Mouse (Mus musculus): ENCODE data around the gene Dusp3. TPM values are rescaled to one million over a fixed set of nuclear protein-coding genes. Genes with fewer than 3 reads are reported as not detected.
A peak's percentile ranks its signal among the peaks of the same experiment; 100 is the strongest.

The Dusp3 gene
- total RNA-seq, 1 experiment = 14.8 TPM

GRCm38 (mm10) chr11:101950021-101950420, 36.8 kb downstream of the Dusp3 start:
- no peaks in the 10 kb centered on the region for H3K36me3 ChIP-seq (ENCODE audit: control insufficient read depth, insufficient read depth, low read length, poor library complexity, severe bottlenecking)
- peaks cover 0 to 7% of the 10 kb centered on the region in 2 experiments; a peak in 1 of 4 replicates for H3K4me1 ChIP-seq (ENCODE audit: control insufficient read depth in 2 of 2, insufficient read depth in 2 of 2, low read length in 2 of 2, poor library complexity in 1 of 2)
- DNase-seq (ENCODE audit: low read depth, low spot score) = no peak
- no peaks in the 10 kb centered on the region for H3K9me3 ChIP-seq (ENCODE audit: control insufficient read depth, insufficient read depth, low read depth, low read length)
- no peak overlapping the region for H3K9ac ChIP-seq (ENCODE audit: insufficient read depth, low read depth, low read length, poor library complexity, severe bottlenecking)
- H3K27ac ChIP-seq (ENCODE audit: insufficient read depth, low read depth, low read length, poor library complexity, severe bottlenecking) = no peak overlapping the region
- in situ Hi-C loops (cut with MboI; ENCODE audit: low sequenced_read_pairs in 2 of 2, unreplicated experiment in 2 of 2) = no loop called here
- no peak overlapping the region for H3K4me3 ChIP-seq (ENCODE audit: insufficient read depth in 1 of 2, low read depth in 1 of 2, low read length in 2 of 2, poor library complexity in 1 of 2, severe bottlenecking in 1 of 2)
- TF ChIP-seq ZC3H11A (IDR thresholded peaks at IDR 0.05; ENCODE audit: borderline replicate concordance, low read depth, low read length) = no peak

- in situ Hi-C loops (cut with MboI; ENCODE audit: low sequenced_read_pairs in 2 of 2, unreplicated experiment in 2 of 2) = no loop called here
- TF ChIP-seq CHD2 (IDR thresholded peaks at IDR 0.05; ENCODE audit: low read depth, low read length) (no peak), MAFK (IDR thresholded peaks at IDR 0.05; ENCODE audit: insufficient read depth, low read depth, low read length) (no peak), ZNF384 (IDR thresholded peaks at IDR 0.05; ENCODE audit: low read depth, low read length) (no peak), HCFC1 (IDR thresholded peaks at IDR 0.05; ENCODE audit: borderline replicate concordance, insufficient read depth, low read length) (no peak), ZC3H11A (IDR thresholded peaks at IDR 0.05; ENCODE audit: borderline replicate concordance, low read depth, low read length) (no peak)
- H3K4me3 ChIP-seq (ENCODE audit: insufficient read depth in 1 of 2, low read depth in 1 of 2, low read length in 2 of 2, poor library complexity in 1 of 2, severe bottlenecking in 1 of 2) = no peak overlapping the region
- no peaks in the 10 kb centered on the region for H3K9me3 ChIP-seq (ENCODE audit: control insufficient read depth, insufficient read depth, low read depth, low read length)
- no peaks in the 10 kb centered on the region for H3K36me3 ChIP-seq (ENCODE audit: control insufficient read depth, insufficient read depth, low read length, poor library complexity, severe bottlenecking)
- H3K4me1 ChIP-seq (ENCODE audit: control insufficient read depth in 2 of 2, insufficient read depth in 2 of 2, low read length in 2 of 2, poor library complexity in 1 of 2) = peaks cover 0 to 19% of the 10 kb centered on the region in 2 experiments; a peak in 1 of 4 replicates
- no peak overlapping the region for H3K27ac ChIP-seq (ENCODE audit: insufficient read depth, low read depth, low read length, poor library complexity, severe bottlenecking)
- no peak overlapping the region for H3K9ac ChIP-seq (ENCODE audit: insufficient read depth, low read depth, low read length, poor library complexity, severe bottlenecking)
- no peak for DNase-seq (ENCODE audit: low read depth, low spot score)
These were observed 40.3 kb downstream of the Dusp3 start for GRCm38 (mm10) chr11:101946525-101946924.

- Histone ChIP-seq H3K4me1 (ENCODE audit: control insufficient read depth in 2 of 2, insufficient read depth in 2 of 2, low read length in 2 of 2, poor library complexity in 1 of 2) (peaks cover 0 to 15% of the 10 kb centered on the region in 2 experiments; a peak in 1 of 4 replicates), H3K4me3 (ENCODE audit: insufficient read depth in 1 of 2, low read depth in 1 of 2, low read length in 2 of 2, poor library complexity in 1 of 2, severe bottlenecking in 1 of 2) (no peak overlapping the region), H3K9ac (ENCODE audit: insufficient read depth, low read depth, low read length, poor library complexity, severe bottlenecking) (no peak overlapping the region), H3K36me3 (ENCODE audit: control insufficient read depth, insufficient read depth, low read length, poor library complexity, severe bottlenecking) (no peaks in the 10 kb centered on the region), H3K9me3 (ENCODE audit: control insufficient read depth, insufficient read depth, low read depth, low read length) (no peaks in the 10 kb centered on the region), H3K27ac (ENCODE audit: insufficient read depth, low read depth, low read length, poor library complexity, severe bottlenecking) (no peak overlapping the region)
- in situ Hi-C loops (cut with MboI; ENCODE audit: low sequenced_read_pairs in 2 of 2, unreplicated experiment in 2 of 2) = no loop called here
- TF ChIP-seq HCFC1 (IDR thresholded peaks at IDR 0.05; ENCODE audit: borderline replicate concordance, insufficient read depth, low read length) (no peak), ZC3H11A (IDR thresholded peaks at IDR 0.05; ENCODE audit: borderline replicate concordance, low read depth, low read length) (no peak), ZNF384 (IDR thresholded peaks at IDR 0.05; ENCODE audit: low read depth, low read length) (no peak), CHD2 (IDR thresholded peaks at IDR 0.05; ENCODE audit: low read depth, low read length) (no peak), MAFK (IDR thresholded peaks at IDR 0.05; ENCODE audit: insufficient read depth, low read depth, low read length) (no peak)
- DNase-seq (ENCODE audit: low read depth, low spot score) = no peak
These were observed 43.8 kb downstream of the Dusp3 start for GRCm38 (mm10) chr11:101943055-101943454.

- H3K27ac ChIP-seq (ENCODE audit: insufficient read depth, low read depth, low read length, poor library complexity, severe bottlenecking) = no peak overlapping the region
- H3K9me3 ChIP-seq (ENCODE audit: control insufficient read depth, insufficient read depth, low read depth, low read length) = no peaks in the 10 kb centered on the region
- H3K36me3 ChIP-seq (ENCODE audit: control insufficient read depth, insufficient read depth, low read length, poor library complexity, severe bottlenecking) = no peaks in the 10 kb centered on the region
- DNase-seq (ENCODE audit: low read depth, low spot score) = no peak
- H3K9ac ChIP-seq (ENCODE audit: insufficient read depth, low read depth, low read length, poor library complexity, severe bottlenecking) = peak overlapping the region; percentile 56; the same call in 1 of the 2 replicates
- in situ Hi-C loops (cut with MboI; ENCODE audit: low sequenced_read_pairs in 2 of 2, unreplicated experiment in 2 of 2) = no loop called here
- H3K4me3 ChIP-seq (ENCODE audit: insufficient read depth in 1 of 2, low read depth in 1 of 2, low read length in 2 of 2, poor library complexity in 1 of 2, severe bottlenecking in 1 of 2) = peak overlapping the region; percentile 59 to 61
- peaks cover 6 to 13% of the 10 kb centered on the region in 2 experiments; a peak in 3 of 4 replicates for H3K4me1 ChIP-seq (ENCODE audit: control insufficient read depth in 2 of 2, insufficient read depth in 2 of 2, low read length in 2 of 2, poor library complexity in 1 of 2)
- no peak for TF ChIP-seq ZNF384 (IDR thresholded peaks at IDR 0.05; ENCODE audit: low read depth, low read length)
- TF ChIP-seq ZC3H11A (IDR thresholded peaks at IDR 0.05; ENCODE audit: borderline replicate concordance, low read depth, low read length) = no peak
- no peak for TF ChIP-seq MAFK (IDR thresholded peaks at IDR 0.05; ENCODE audit: insufficient read depth, low read depth, low read length)
- no peak for TF ChIP-seq HCFC1 (IDR thresholded peaks at IDR 0.05; ENCODE audit: borderline replicate concordance, insufficient read depth, low read length)
- TF ChIP-seq CHD2 (IDR thresholded peaks at IDR 0.05; ENCODE audit: low read depth, low read length) = no peak
These were observed 49.7 kb downstream of the Dusp3 start for GRCm38 (mm10) chr11:101937108-101937507.

GRCm38 (mm10) chr11:101936421-101936820, 50.4 kb downstream of the Dusp3 start:
- Histone ChIP-seq H3K9ac (ENCODE audit: insufficient read depth, low read depth, low read length, poor library complexity, severe bottlenecking) (no peak overlapping the region), H3K27ac (ENCODE audit: insufficient read depth, low read depth, low read length, poor library complexity, severe bottlenecking) (no peak overlapping the region), H3K4me3 (ENCODE audit: insufficient read depth in 1 of 2, low read depth in 1 of 2, low read length in 2 of 2, poor library complexity in 1 of 2, severe bottlenecking in 1 of 2) (peak overlapping the region in 1 of 2 experiments; percentile 61; a peak in 2 of 4 replicates), H3K4me1 (ENCODE audit: control insufficient read depth in 2 of 2, insufficient read depth in 2 of 2, low read length in 2 of 2, poor library complexity in 1 of 2) (peaks cover 6 to 13% of the 10 kb centered on the region in 2 experiments; a peak in 3 of 4 replicates), H3K36me3 (ENCODE audit: control insufficient read depth, insufficient read depth, low read length, poor library complexity, severe bottlenecking) (no peaks in the 10 kb centered on the region), H3K9me3 (ENCODE audit: control insufficient read depth, insufficient read depth, low read depth, low read length) (no peaks in the 10 kb centered on the region)
- no peak for DNase-seq (ENCODE audit: low read depth, low spot score)
- no peak for TF ChIP-seq ZNF384 (IDR thresholded peaks at IDR 0.05; ENCODE audit: low read depth, low read length)
- no peak for TF ChIP-seq CHD2 (IDR thresholded peaks at IDR 0.05; ENCODE audit: low read depth, low read length)
- TF ChIP-seq ZC3H11A (IDR thresholded peaks at IDR 0.05; ENCODE audit: borderline replicate concordance, low read depth, low read length) = no peak
- TF ChIP-seq HCFC1 (IDR thresholded peaks at IDR 0.05; ENCODE audit: borderline replicate concordance, insufficient read depth, low read length) = no peak
- TF ChIP-seq MAFK (IDR thresholded peaks at IDR 0.05; ENCODE audit: insufficient read depth, low read depth, low read length) = no peak
- in situ Hi-C loops (cut with MboI; ENCODE audit: low sequenced_read_pairs in 2 of 2, unreplicated experiment in 2 of 2) = no loop called here
